8 mouse cellular contexts compared by ENCODE assay signal in the genomic region with DNA sequence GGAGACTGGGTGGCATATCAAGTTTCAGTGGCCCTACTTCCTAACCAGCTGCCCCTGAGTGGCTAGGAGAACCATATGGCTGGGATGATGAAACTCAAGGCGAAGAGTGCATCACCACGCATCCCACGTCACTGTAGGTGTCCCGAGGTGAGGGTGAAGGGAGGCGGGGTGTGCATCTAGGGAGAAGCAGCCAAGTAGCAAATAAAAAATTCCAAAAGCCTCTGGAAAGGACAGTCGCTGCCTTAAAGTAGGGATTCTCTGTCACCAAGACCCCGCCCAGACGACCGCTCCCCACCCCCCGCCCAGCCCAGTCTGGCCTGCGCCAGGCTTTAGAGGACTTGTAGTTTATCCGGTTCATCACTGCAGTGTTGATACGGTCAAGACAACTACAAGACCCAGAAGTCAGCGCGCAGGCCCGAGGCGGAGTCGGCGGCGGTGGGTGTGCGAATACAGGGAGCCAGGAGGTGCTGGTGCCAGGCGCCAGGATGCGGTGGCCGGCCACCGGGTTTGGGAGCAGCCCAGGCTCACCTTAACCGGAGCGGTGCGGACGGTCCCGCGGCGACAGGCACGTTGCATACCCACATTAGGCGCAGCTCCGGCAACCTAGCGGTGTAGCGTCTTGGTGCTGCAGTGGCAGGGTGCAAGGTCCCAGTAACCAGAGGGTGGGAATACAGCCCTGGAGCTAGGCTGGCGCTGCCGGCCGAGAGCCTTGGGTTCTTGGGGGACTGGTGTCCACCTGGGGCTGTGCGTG. TPM values are rescaled to one million over a fixed set of nuclear protein-coding genes. Genes with fewer than 3 reads are reported as not detected.
DNase-seq lines count a peak whose midpoint lies in the region; ATAC-seq lines count a peak whose summit lies in the region.

Gene Gpt2, plus strand, starts transcription at position 452 of the 751 bp plus-strand sequence.

- peak within 1 kb of the TSS; percentile 94 for H3K9ac ChIP-seq in hindbrain, embryonic 13.5 days

- WGBS in hindbrain, embryonic 13.5 days = under 1% methylated on average over 41 of the region's 41 CpGs

- peak; percentile 99 for ATAC-seq in hindbrain, embryonic 13.5 days (ENCODE audit: low FRiP score)

- peaks cover 17% of the 10 kb centered on the region for H3K4me1 ChIP-seq in hindbrain, embryonic 13.5 days (replicated peaks)

- H3K9me3 ChIP-seq in hindbrain, embryonic 13.5 days = no peaks in the 10 kb centered on the region

- peak within 1 kb of the TSS; percentile 90 for H3K4me3 ChIP-seq in hindbrain, embryonic 13.5 days

- peaks cover 4% of the 10 kb centered on the region for H3K36me3 ChIP-seq in hindbrain, embryonic 13.5 days

- DNase-seq in Muller cell, postnatal 12 days (ENCODE audit: inconsistent ontology term) = peak; percentile 97
- peak; percentile 96 for DNase-seq in cerebellum, adult 9-10 months
- peak; percentile 89 to 91 for DNase-seq in frontal cortex, postnatal 14 days (ENCODE audit: low spot score in 2 of 2)
- DNase-seq in layer of hippocampus, postnatal 25 days (ENCODE audit: extremely low spot score in 1 of 2, low spot score in 1 of 2) = peak; percentile 83 to 86
- peak; percentile 95 for DNase-seq in lung, postnatal 25 days (ENCODE audit: low spot score)
- peak; percentile 92 for DNase-seq in retina, embryonic 14.5 days (ENCODE audit: low spot score)
- DNase-seq in thymus, postnatal 4 days = peak; percentile 89

- no peaks in the 10 kb centered on the region for H3K27me3 ChIP-seq in hindbrain, embryonic 13.5 days

- peak within 1 kb of the TSS; percentile 83 for H3K27ac ChIP-seq in hindbrain, embryonic 13.5 days

- H3K4me2 ChIP-seq in hindbrain, embryonic 13.5 days = peak within 1 kb of the TSS; percentile 88

RNA-seq across cellular contexts. Expression of gene Gpt2, which starts in this region (rescaled TPM):
- 39.9 and 47.7 TPM in 2 replicates for polyA plus RNA-seq in hindbrain, embryonic 13.5 days (2015; fragmentation: Nextera tagmentation; extraction: Ambion mirVana)
- 10 to 100 TPM; 61.8 to 80.8 TPM for total RNA-seq in layer of hippocampus, postnatal 25 days (2021)

Comparison
In these comparisons a context has a peak if more than half of its experiments do, and no peak if none do; other contexts are left out.
1. Peak in every context shown above with its lines: DNase-seq, ATAC-seq, H3K4me3 ChIP-seq and H3K27ac ChIP-seq.